Mouse (Mus musculus) liver, adult 2 months (tissue): ENCODE measurements around the gene Marveld2. TPM values are rescaled to one million over a fixed set of nuclear protein-coding genes. Genes with fewer than 3 reads are reported as not detected.

Experiments used
- DNase-seq: peaks from one replicate; pipeline ENCODE4 v3.0.0-alpha.2; 2011; ENCODE audit warnings: low read depth, low spot score; ENCODE audit errors: extremely low read depth
- H3K27ac ChIP-seq: fragments of 200-500 bp; replicated peaks from 2 replicates; pipeline ENCODE4 v1.5.1; 2012; ENCODE audit warnings: low read depth, mild to moderate bottlenecking, control low read depth, inconsistent platforms, low read length; ENCODE audit not compliant: insufficient read depth
- H3K27me3 ChIP-seq: fragments of 200-500 bp; 2 replicates; pipeline ENCODE4 v1.6.1; 2012; ENCODE audit warnings: mild to moderate bottlenecking, moderate library complexity, low read length, inconsistent platforms; ENCODE audit not compliant: control insufficient read depth, insufficient read depth
- H3K36me3 ChIP-seq: fragments of 200-500 bp; 2 replicates; pipeline ENCODE4 v1.6.1; 2012; ENCODE audit warnings: low read length, inconsistent platforms; ENCODE audit not compliant: control insufficient read depth, insufficient read depth
- H3K4me1 ChIP-seq: fragments of 200-500 bp; 2 replicates; pipeline ENCODE4 v1.6.1; 2011; ENCODE audit warnings: low read length; ENCODE audit not compliant: control insufficient read depth, insufficient read depth
- H3K4me3 ChIP-seq: fragments of 200-500 bp; 2 replicates; pipeline ENCODE4 v1.5.1; 2011; ENCODE audit warnings: low read depth, mild to moderate bottlenecking, control low read depth, low read length, moderate library complexity; ENCODE audit not compliant: insufficient read depth
- H3K79me2 ChIP-seq: fragments of 200-500 bp; 2 replicates; pipeline ENCODE4 v1.6.1; 2012; ENCODE audit warnings: inconsistent platforms, mild to moderate bottlenecking, low read length, moderate library complexity; ENCODE audit not compliant: control insufficient read depth, insufficient read depth
- H3K9ac ChIP-seq: fragments of 200-500 bp; 2 replicates; pipeline ENCODE4 v1.6.1; 2012; ENCODE audit warnings: low read depth, mild to moderate bottlenecking, control low read depth, inconsistent platforms, low read length
- CTCF ChIP-seq: fragments of 200-500 bp; IDR thresholded peaks from 2 replicates; pipeline ENCODE4 v1.5.1; 2011; ENCODE audit warnings: low read depth, low read length, control low read depth
- POLR2A ChIP-seq: fragments of 200-500 bp; IDR thresholded peaks from 2 replicates; pipeline ENCODE4 v1.6.1; 2011; ENCODE audit warnings: low read length, control low read depth; ENCODE audit not compliant: insufficient read depth; ENCODE audit errors: extremely low read depth
- WGBS: fragments of 180-500 bp; shearing (Covaris S2); methylation state at CpG from one replicate; pipeline ENCODE4 v1.1.7; 2018; 5-methylcytosine and 5-hydroxymethylcytosine counted together
- polyA plus RNA-seq: library from polyadenylated mRNA; depleted of rRNA; stranded (reverse); fragments of >200 nt; gene quantifications from 2 replicates; pipeline ENCODE4 v1.2.3, GENCODE M21; 2012
- total RNA-seq: library from RNA; depleted of rRNA; stranded (reverse); fragments of >200 nt; gene quantifications from 2 replicates; pipeline ENCODE4 v1.2.3, GENCODE M21; 2014

The Marveld2 gene
- total and polyA plus RNA-seq, 2 experiments: 6.2 to 8.6 TPM

DNA sequence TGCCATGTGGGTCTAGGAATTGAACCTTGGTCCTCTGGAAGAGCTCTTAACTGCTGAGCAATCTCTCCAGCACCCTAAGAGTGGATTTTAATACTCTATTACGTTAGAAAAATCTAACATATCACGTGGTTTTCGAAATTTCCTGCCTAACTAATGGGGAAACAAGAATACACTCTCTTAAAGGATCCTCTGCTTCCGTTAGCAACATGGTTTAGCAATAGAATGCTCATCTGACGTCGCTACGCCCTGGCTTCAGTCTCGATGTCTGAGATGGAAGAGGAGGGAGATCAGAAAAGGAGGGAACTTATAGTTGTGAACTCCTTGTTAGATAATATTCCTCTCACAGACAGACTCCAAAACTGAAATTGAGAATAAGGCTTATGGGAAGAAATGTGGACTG lies 31.5 kb upstream of the Marveld2 start:
- no peak overlapping the region for H3K27ac ChIP-seq
- H3K4me3 ChIP-seq: no peak overlapping the region
- 98% methylated on average over 8 of the region's 8 CpGs for WGBS
- no peak for DNase-seq
- H3K4me1 ChIP-seq: peaks cover 5% of the 10 kb centered on the region
- H3K36me3 ChIP-seq: peaks cover 35% of the 10 kb centered on the region
- no peak for TF ChIP-seq POLR2A
- no peak for TF ChIP-seq CTCF
- H3K9ac ChIP-seq: no peak overlapping the region
- no peaks in the 10 kb centered on the region for H3K27me3 ChIP-seq
- H3K79me2 ChIP-seq: peaks cover 12% of the 10 kb centered on the region

DNA sequence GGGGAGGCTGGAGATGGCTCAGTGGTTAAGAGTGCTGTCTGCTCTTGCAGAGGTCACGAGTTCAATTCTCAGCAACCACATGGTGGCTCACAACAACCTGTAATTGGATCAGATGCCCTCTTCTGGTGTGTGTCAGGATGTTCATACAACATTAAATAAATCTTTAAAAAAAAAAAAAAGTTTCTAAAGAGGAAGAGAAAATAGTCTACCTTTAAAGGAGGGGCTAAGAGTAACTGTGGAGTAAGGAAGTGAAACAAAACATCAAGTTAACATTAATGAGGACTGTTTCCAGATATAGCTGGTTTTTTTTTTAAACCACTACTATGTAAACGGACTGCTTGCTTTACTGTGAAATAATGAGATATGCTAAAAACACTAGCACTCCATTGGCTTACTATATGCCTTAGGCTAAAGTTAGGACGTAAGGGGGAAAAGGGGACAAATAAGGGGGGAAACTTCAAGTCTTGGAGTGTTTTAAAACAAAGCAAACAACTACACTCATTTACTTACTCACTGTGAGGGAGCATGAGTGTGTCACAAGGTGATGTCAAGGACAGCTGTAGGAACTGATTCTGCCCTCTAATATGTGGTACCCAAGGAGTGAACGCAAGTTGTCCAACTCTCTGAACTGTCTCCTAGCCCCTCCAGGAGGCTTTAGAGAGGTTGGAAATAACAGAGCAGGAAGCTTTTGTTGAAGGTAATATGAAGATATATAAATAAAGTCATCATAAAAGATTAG lies 25.9 kb upstream of the Marveld2 start:
- Histone ChIP-seq H3K4me3 (no peak overlapping the region), H3K27ac (no peak overlapping the region)

DNA sequence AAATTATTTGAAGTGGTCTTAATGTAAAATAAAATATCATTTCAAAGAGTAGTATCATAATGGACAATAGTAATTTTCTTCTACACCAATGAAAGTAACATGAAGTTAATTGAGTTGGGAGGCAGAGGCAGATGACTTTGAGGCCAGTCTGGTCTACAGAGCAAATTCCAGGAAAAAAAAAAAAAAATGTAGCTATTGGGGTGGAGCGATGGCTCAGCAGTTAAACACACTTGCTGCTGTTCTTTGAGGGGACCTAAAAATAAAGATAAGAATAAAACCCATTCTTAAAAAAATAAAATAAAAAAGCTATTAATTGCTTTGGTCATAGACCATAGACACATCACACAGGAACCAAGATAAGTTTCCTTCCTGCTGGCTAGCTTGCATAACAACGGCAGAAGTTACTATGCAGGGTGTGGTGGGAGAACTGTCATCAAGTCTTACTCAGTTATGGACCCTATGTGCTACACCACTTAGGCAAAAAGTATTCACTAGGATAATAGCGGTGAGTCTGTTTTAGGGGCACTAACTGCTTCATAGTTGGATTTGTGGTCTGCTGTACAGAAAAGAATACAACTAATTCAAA lies 17.4 kb upstream of the Marveld2 start:
- 79% methylated on average over 3 of the region's 3 CpGs for WGBS

More for the DNA sequence above, 25.9 kb upstream of the Marveld2 start:
- Histone ChIP-seq H3K4me1 (no peaks in the 10 kb centered on the region), H3K79me2 (no peaks in the 10 kb centered on the region), H3K36me3 (peaks cover 56% of the 10 kb centered on the region), H3K27me3 (no peaks in the 10 kb centered on the region), H3K9ac (no peak overlapping the region)
- TF ChIP-seq CTCF (no peak), POLR2A (no peak)
- DNase-seq: no peak
- WGBS: 90% methylated on average over 4 of the region's 4 CpGs

DNA sequence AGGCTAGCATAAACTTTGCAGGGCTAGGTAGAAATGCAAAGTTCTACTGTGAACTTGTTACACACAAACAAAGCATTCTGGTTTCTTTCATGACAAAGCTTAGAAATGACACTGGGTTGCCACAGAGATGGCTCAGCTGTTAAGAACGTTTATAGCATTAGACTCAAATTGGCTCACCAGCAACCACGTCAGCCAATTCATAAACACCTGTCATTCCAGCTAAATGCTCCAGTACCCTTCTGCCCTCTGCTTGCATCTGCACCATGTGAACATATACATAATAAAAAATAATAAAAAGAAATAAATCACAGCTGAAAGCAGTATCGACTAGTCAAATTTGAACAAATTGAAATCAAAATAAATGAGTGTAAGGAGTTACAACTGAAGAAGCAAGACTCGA lies 5.5 kb upstream of the Marveld2 start:
- TF ChIP-seq POLR2A: no peak
- TF ChIP-seq CTCF: no peak

More for the DNA sequence above, 17.4 kb upstream of the Marveld2 start:
- Histone ChIP-seq H3K27ac (no peak overlapping the region), H3K27me3 (no peaks in the 10 kb centered on the region), H3K79me2 (no peaks in the 10 kb centered on the region), H3K4me3 (no peak overlapping the region), H3K4me1 (no peaks in the 10 kb centered on the region), H3K36me3 (peaks cover 46% of the 10 kb centered on the region), H3K9ac (no peak overlapping the region)
- DNase-seq: no peak
- no peak for TF ChIP-seq POLR2A
- TF ChIP-seq CTCF: no peak

DNA sequence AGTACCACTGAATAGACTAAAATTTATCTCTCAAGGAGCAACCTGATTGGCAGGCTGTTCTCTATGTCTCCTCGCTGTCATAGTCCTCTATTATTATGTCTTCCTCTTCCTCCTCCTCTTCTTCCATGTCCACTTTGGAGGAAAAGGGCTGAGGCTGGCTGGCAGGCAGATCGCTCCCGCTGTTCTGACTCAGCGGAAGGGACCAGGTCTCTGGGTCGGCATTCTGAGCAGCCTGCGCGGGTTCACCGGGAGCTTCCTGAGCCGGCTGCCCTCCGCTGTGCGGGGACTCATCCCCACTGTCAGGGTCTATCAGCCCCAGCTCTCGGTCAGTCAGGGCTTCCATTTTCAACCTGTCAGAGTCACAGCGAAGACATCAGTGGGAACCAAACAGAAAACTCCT lies 812 bp upstream of the Marveld2 start:
- Histone ChIP-seq H3K36me3 (peaks cover 21% of the 10 kb centered on the region), H3K4me3 (no peak overlapping the region), H3K4me1 (no peaks in the 10 kb centered on the region), H3K27ac (no peak overlapping the region), H3K9ac (no peak overlapping the region), H3K79me2 (peaks cover 13% of the 10 kb centered on the region; the same call in 1 of the 2 replicates), H3K27me3 (no peaks in the 10 kb centered on the region)
- 90% methylated on average over 13 of the region's 13 CpGs for WGBS
- no peak for DNase-seq
- TF ChIP-seq POLR2A (no peak), CTCF (no peak)

More for the DNA sequence above, 5.5 kb upstream of the Marveld2 start:
- H3K27me3 ChIP-seq: no peaks in the 10 kb centered on the region
- no peak overlapping the region for H3K4me3 ChIP-seq
- H3K4me1 ChIP-seq: no peaks in the 10 kb centered on the region
- no peaks in the 10 kb centered on the region for H3K79me2 ChIP-seq
- WGBS: 90% methylated on average over 4 of the region's 4 CpGs
- no peak overlapping the region for H3K27ac ChIP-seq
- no peak for DNase-seq
- H3K9ac ChIP-seq: no peak overlapping the region
- H3K36me3 ChIP-seq: peaks cover 38% of the 10 kb centered on the region

- Histone ChIP-seq H3K27me3 (no peaks in the 10 kb centered on the region), H3K4me3 (no peak overlapping the region), H3K4me1 (no peaks in the 10 kb centered on the region), H3K9ac (no peak overlapping the region), H3K79me2 (peaks cover 22% of the 10 kb centered on the region; the same call in 1 of the 2 replicates), H3K27ac (no peak overlapping the region), H3K36me3 (peaks cover 10% of the 10 kb centered on the region; the same call in 1 of the 2 replicates)
- DNase-seq: no peak
- 46% methylated on average over 2 of the region's 2 CpGs for WGBS
- TF ChIP-seq POLR2A (no peak), CTCF (peak; percentile 53)
These were observed 3.9 kb downstream of the Marveld2 start for GRCm38 (mm10) chr13:100612903-100613302.
